Mouse (Mus musculus): Measurements from ENCODE around the gene Ppm1l.

GRCm38 (mm10) chr3:69395084-69395483 is 78.4 kb downstream of the Ppm1l start:
- TF ChIP-seq POLR2A (IDR thresholded peaks at IDR 0.05; ENCODE audit: low read depth, low read length): no peak
- no peak for TF ChIP-seq CTCF (IDR thresholded peaks at IDR 0.05; ENCODE audit: extremely low read depth, insufficient read depth, insufficient read length, insufficient replicate concordance)

All from spleen, adult 2 months (tissue).